Mouse (Mus musculus) T-helper 17 cell (primary cell): Measurements from ENCODE around the gene Rdm1.
"Not testable (repeated sequence)": the region's sequence is repeated elsewhere in the genome, so short reads cannot be mapped to it uniquely, and the experiment has no call there.

Source experiments
- in situ Hi-C, 2 experiments: fragments of 300-600 bp; cut with MboI, MseI; formaldehyde crosslinking; loops; 1 replicate in 1 of 2; 2 replicates in 1 of 2; pipeline ENCODE4 v1.15.1; 2025; ENCODE audit warnings: high pct_unique_total_duplicates in 2 of 2

Rdm1 gene

GRCm38 (mm10) chr11:101626995-101627856 is at the start of gene Rdm1:
Gene Rdm1, plus strand, starts transcription at chr11:101627195.
- in situ Hi-C loops = no loop called here

- in situ Hi-C loops = no loop called here
These were observed 45.8 kb upstream of the Rdm1 start for GRCm38 (mm10) chr11:101581081-101581764.

GRCm38 (mm10) chr11:101582054-101583035 is 44.6 kb upstream of the Rdm1 start, which contains the start of gene Tmem106a:
Gene Tmem106a, plus strand, starts transcription at chr11:101582242.
- in situ Hi-C loops = no loop called here

GRCm38 (mm10) chr11:101583205-101583604 is 43.8 kb upstream of the Rdm1 start:
- in situ Hi-C loops = no loop called here

- in situ Hi-C loops = not testable (repeated sequence)
These were observed 42.0 kb upstream of the Rdm1 start for GRCm38 (mm10) chr11:101585031-101585430.

GRCm38 (mm10) chr11:101585805-101586204 is 41.2 kb upstream of the Rdm1 start:
- in situ Hi-C loops = no loop called here

- in situ Hi-C loops = no loop called here
These were observed 39.3 kb upstream of the Rdm1 start for GRCm38 (mm10) chr11:101587676-101588075.

- in situ Hi-C loops = no loop called here
These were observed 38.1 kb upstream of the Rdm1 start for GRCm38 (mm10) chr11:101588868-101589267.

GRCm38 (mm10) chr11:101589444-101589843 is 37.6 kb upstream of the Rdm1 start:
- in situ Hi-C loops = no loop called here

- in situ Hi-C loops = no loop called here
These were observed 36.9 kb upstream of the Rdm1 start for GRCm38 (mm10) chr11:101589989-101590624.

GRCm38 (mm10) chr11:101599156-101599555 is 27.8 kb upstream of the Rdm1 start, which contains the start of gene Gm11634:
Gene Gm11634, minus strand, starts transcription at chr11:101599256.
- in situ Hi-C loops = no loop called here

- in situ Hi-C loops = no loop called here
These were observed 24.5 kb upstream of the Rdm1 start for GRCm38 (mm10) chr11:101602491-101602890.

- in situ Hi-C loops = no loop called here
These were observed 22.9 kb upstream of the Rdm1 start for GRCm38 (mm10) chr11:101604116-101604515.

GRCm38 (mm10) chr11:101604531-101605453 is 22.2 kb upstream of the Rdm1 start:
- in situ Hi-C loops = not testable (repeated sequence)

GRCm38 (mm10) chr11:101607134-101607533 is 19.9 kb upstream of the Rdm1 start:
- in situ Hi-C loops = not testable (repeated sequence)

- in situ Hi-C loops = no loop called here
These were observed 16.6 kb upstream of the Rdm1 start for GRCm38 (mm10) chr11:101610445-101610844.

GRCm38 (mm10) chr11:101613596-101613995 is 13.4 kb upstream of the Rdm1 start:
- in situ Hi-C loops = no loop called here

- in situ Hi-C loops = no loop called here
These were observed 12.9 kb upstream of the Rdm1 start for GRCm38 (mm10) chr11:101614116-101614515.

- in situ Hi-C loops = no loop called here
These were observed 11.6 kb upstream of the Rdm1 start for GRCm38 (mm10) chr11:101615380-101615779.

GRCm38 (mm10) chr11:101616104-101616503 is 10.9 kb upstream of the Rdm1 start:
- in situ Hi-C loops = no loop called here
